Mouse (Mus musculus) lung, postnatal 14 days (tissue): ENCODE measurements around the gene Wfdc15b.

ENCODE experiments used
- DNase-seq: peaks from one replicate; pipeline ENCODE4 v3.0.0; 2021

Wfdc15b gene

DNA sequence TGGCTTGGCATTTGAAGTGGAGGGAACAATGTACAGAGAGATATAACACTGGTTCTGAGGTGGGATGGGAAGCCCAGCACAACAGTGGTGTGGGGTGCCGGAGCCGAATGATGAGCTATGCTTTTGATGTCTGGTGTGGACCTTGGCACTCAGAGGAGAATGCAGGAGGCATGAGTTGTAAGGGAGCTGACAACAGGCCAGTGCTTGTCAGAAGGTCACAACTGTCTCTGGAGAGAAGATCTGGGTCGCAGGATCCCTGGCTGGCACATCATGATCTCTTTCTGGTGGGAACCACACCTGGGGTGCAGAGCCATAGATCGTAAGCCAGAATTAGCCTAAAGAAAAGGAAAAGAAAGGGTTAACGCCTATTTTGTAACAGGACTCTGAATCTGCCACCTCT is 43.6 kb downstream of the Wfdc15b start:
- DNase-seq: no peak

DNA sequence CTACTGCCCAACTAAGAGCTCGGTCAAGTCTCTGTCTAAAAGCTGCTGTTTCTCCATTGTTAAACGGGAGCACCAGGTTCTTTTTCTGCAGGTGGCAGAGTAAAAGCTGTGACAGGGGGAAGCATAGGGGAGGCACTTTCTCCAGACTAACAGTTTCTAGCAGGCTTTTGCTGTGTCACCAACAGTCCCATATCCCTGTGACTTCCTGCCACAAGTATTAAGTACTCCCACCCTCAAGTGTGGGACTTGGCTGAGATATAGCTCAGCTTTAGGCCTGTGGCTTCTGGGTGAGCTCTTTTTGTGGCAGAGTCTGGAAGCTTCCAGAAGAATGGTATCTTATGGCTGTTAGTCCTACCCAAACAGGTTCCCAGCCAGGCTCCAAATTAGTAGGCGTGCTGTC is 45.6 kb downstream of the Wfdc15b start:
- no peak for DNase-seq

GRCm38 (mm10) chr2:164174649-164175395 is 46.6 kb downstream of the Wfdc15b start:
- DNase-seq: no peak

GRCm38 (mm10) chr2:164173394-164173793 is 48.1 kb downstream of the Wfdc15b start:
- DNase-seq: no peak

DNA sequence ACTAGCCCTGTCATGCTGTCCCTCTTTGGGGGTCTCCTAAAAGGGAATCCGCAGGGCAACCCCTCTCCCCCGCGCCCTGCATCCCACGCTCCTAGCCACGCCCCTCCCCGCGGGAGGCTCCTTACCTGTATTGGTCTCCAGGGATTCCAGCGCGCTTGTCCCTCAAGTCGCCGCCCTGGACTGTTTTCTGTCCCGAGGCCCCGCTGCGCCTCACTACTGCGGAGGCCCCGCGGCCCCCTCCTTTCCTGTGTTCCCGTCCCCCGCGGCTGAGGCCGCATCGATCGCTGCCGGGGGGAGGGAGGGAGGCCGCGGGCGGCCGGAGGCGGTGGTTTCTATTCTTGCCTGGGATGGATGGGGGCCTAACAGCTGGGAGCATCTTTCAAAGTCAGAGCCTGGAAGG is 50.6 kb downstream of the Wfdc15b start, which contains the start of gene Kcns1:
Kcns1 (minus strand) TSS at position 212 of the 400 bp plus-strand sequence.
- no peak for DNase-seq

GRCm38 (mm10) chr2:164170326-164170725 is 51.1 kb downstream of the Wfdc15b start:
- DNase-seq: no peak

- DNase-seq: no peak
These were observed 52.9 kb downstream of the Wfdc15b start for GRCm38 (mm10) chr2:164168571-164168946.

- no peak for DNase-seq
These were observed 53.5 kb downstream of the Wfdc15b start for GRCm38 (mm10) chr2:164167752-164168570.

GRCm38 (mm10) chr2:164164941-164165340 is 56.5 kb downstream of the Wfdc15b start:
- DNase-seq: no peak
